Mouse (Mus musculus) embryonic facial prominence, embryonic 15.5 days (tissue): ENCODE results near the gene Gm14569. TPM values are rescaled to one million over a fixed set of nuclear protein-coding genes. Genes with fewer than 3 reads are reported as not detected.

Experiments used
- ATAC-seq: fragments of 200-750 bp; cut with Nextera tagmentation; 2 replicates; pipeline ENCODE4 v1.8.0; 2017; ENCODE audit warnings: low read depth, moderate TSS enrichment; ENCODE audit not compliant: insufficient number of reproducible peaks, low FRiP score, low TSS enrichment
- H3K27ac ChIP-seq: fragments of 300-500 bp; sonication (generic); replicated peaks from 2 replicates; pipeline ENCODE4 v1.5.1; 2015; ENCODE audit warnings: mild to moderate bottlenecking, inconsistent platforms
- H3K27me3 ChIP-seq: fragments of 300-500 bp; sonication (generic); 2 replicates; pipeline ENCODE4 v1.6.1; 2015; ENCODE audit warnings: inconsistent platforms
- H3K36me3 ChIP-seq: fragments of 300-500 bp; sonication (generic); 2 replicates; pipeline ENCODE4 v1.6.1; 2015; ENCODE audit warnings: mild to moderate bottlenecking, inconsistent platforms
- H3K4me1 ChIP-seq: fragments of 300-500 bp; sonication (generic); 2 replicates; pipeline ENCODE4 v1.6.1; 2015; ENCODE audit warnings: inconsistent platforms
- H3K4me2 ChIP-seq: fragments of 300-500 bp; sonication (generic); replicated peaks from 2 replicates; pipeline ENCODE4 v1.6.1; 2015; ENCODE audit warnings: mild to moderate bottlenecking, inconsistent platforms
- H3K4me3 ChIP-seq: fragments of 300-500 bp; sonication (generic); replicated peaks from 2 replicates; pipeline ENCODE4 v1.5.1; 2015; ENCODE audit warnings: mild to moderate bottlenecking, inconsistent platforms
- H3K9ac ChIP-seq: fragments of 300-500 bp; sonication (generic); 2 replicates; pipeline ENCODE4 v1.6.1; 2015; ENCODE audit warnings: inconsistent platforms
- H3K9me3 ChIP-seq: fragments of 300-500 bp; sonication (generic); replicated peaks from 2 replicates; pipeline ENCODE4 v1.6.1; 2016; ENCODE audit warnings: inconsistent platforms
- WGBS: fragments of 180-500 bp; shearing (Covaris S2); methylation state at CpG from one replicate; pipeline ENCODE4 v1.1.7; 2015; 5-methylcytosine and 5-hydroxymethylcytosine counted together
- polyA plus RNA-seq: library from polyadenylated mRNA; unstranded; fragments of >200 nt; fragmentation: Nextera tagmentation; extraction: Ambion mirVana; gene quantifications from 2 replicates; pipeline ENCODE4 v1.2.1, GENCODE M21; 2015

The Gm14569 gene
- not detected in 2 replicates for polyA plus RNA-seq

DNA sequence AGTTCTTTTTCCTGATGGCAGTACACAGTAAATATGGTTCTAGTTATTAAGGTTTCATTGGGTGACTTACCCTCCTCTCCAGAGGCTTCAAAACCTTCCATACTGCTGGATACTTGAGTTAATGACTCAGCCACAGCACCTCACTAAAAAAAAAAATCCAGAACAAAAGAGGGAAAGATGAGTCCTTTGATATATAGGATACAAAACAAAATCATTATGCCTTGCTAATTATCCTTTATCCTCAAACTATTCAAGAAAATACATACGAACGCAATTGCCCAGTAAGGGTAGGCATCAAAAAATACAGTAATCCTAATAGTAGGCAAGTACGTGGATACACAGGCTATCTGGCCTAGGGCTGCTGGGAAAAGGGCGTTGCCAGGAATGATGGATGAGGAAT is at the start of gene Gm14569:
Gm14569 (minus strand) TSS at position 101 of the 400 bp plus-strand sequence.
- Histone ChIP-seq H3K27me3 (no peaks in the 10 kb centered on the region; the same call in 1 of the 2 replicates), H3K9me3 (no peaks in the 10 kb centered on the region), H3K27ac (no peak within 1 kb of the TSS), H3K36me3 (no peaks in the 10 kb centered on the region), H3K4me3 (no peak within 1 kb of the TSS), H3K4me1 (no peaks in the 10 kb centered on the region), H3K4me2 (no peak within 1 kb of the TSS), H3K9ac (no peak within 1 kb of the TSS)
- ATAC-seq, result no peak
- 89% methylated on average over 4 of the region's 4 CpGs for WGBS

- H3K27me3 ChIP-seq, result no peaks in the 10 kb centered on the region
- H3K4me2 ChIP-seq, result no peak overlapping the region
- no peak overlapping the region for H3K9ac ChIP-seq
- H3K4me3 ChIP-seq, result no peak overlapping the region
- WGBS, result 12% methylated on average over 4 of the region's 4 CpGs
- no peak overlapping the region for H3K27ac ChIP-seq
- H3K36me3 ChIP-seq, result no peaks in the 10 kb centered on the region
- ATAC-seq, result no peak
- H3K4me1 ChIP-seq, result no peaks in the 10 kb centered on the region
- H3K9me3 ChIP-seq, result no peaks in the 10 kb centered on the region
Observed at GRCm38 (mm10) chrX:36534514-36534913, 42.9 kb upstream of the Gm14569 start.

DNA sequence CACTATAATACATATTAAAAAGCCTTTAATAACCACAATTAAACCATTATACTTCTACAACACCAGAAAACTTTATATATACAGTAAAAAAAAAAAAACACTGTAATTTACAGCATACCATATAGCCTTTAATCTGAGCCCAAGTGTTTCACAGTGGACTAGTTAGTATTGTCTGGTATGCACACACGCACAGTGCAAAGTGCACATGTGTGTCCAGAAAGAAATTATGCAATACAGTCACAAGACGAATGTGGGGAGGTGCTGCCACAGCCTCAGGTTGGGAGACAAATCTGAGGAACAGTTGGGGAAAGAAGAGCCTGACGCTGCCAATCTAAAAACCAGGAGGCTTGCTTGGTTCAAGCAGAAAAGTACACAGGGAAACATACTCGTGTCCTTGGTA is 42.1 kb upstream of the Gm14569 start:
- no peak overlapping the region for H3K4me3 ChIP-seq
- H3K4me1 ChIP-seq, result no peaks in the 10 kb centered on the region
- H3K9ac ChIP-seq, result no peak overlapping the region
- WGBS, result 73% methylated on average over 4 of the region's 4 CpGs
- no peak overlapping the region for H3K4me2 ChIP-seq
- ATAC-seq, result no peak
- no peak overlapping the region for H3K27ac ChIP-seq
- H3K9me3 ChIP-seq, result no peaks in the 10 kb centered on the region
- no peaks in the 10 kb centered on the region for H3K36me3 ChIP-seq
- no peaks in the 10 kb centered on the region for H3K27me3 ChIP-seq

GRCm38 (mm10) chrX:36530251-36530650 is 38.6 kb upstream of the Gm14569 start:
- Histone ChIP-seq H3K9ac (no peak overlapping the region), H3K4me1 (no peaks in the 10 kb centered on the region), H3K36me3 (no peaks in the 10 kb centered on the region), H3K27me3 (no peaks in the 10 kb centered on the region), H3K4me3 (no peak overlapping the region), H3K9me3 (no peaks in the 10 kb centered on the region), H3K27ac (no peak overlapping the region), H3K4me2 (no peak overlapping the region)
- WGBS, result 73% methylated on average over 5 of the region's 5 CpGs
- ATAC-seq, result no peak

DNA sequence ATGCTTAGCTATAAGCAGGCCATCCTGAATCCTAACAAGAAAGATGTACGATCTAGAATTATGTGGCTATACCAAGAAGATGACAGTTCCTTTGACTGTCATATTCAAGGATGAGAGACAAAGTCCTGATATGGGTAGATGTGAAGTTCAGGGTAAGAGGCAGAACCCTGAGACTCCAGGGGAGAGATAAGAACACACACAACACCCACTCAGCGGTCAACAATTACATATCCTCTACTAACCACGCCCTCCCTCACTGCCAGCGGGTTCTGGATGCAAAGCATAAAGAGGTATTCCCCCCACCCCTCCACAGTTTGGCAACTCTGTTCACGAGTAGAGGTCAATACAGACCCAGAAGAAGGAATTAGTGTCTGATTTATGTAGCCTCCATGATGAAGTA is 32.1 kb upstream of the Gm14569 start:
- H3K27me3 ChIP-seq, result no peaks in the 10 kb centered on the region
- H3K4me1 ChIP-seq, result no peaks in the 10 kb centered on the region
- H3K9ac ChIP-seq, result no peak overlapping the region
- H3K4me2 ChIP-seq, result no peak overlapping the region
- H3K9me3 ChIP-seq, result no peaks in the 10 kb centered on the region
- 69% methylated on average over 5 of the region's 5 CpGs for WGBS
- no peak overlapping the region for H3K4me3 ChIP-seq
- no peak overlapping the region for H3K27ac ChIP-seq
- ATAC-seq, result no peak
- no peaks in the 10 kb centered on the region for H3K36me3 ChIP-seq

DNA sequence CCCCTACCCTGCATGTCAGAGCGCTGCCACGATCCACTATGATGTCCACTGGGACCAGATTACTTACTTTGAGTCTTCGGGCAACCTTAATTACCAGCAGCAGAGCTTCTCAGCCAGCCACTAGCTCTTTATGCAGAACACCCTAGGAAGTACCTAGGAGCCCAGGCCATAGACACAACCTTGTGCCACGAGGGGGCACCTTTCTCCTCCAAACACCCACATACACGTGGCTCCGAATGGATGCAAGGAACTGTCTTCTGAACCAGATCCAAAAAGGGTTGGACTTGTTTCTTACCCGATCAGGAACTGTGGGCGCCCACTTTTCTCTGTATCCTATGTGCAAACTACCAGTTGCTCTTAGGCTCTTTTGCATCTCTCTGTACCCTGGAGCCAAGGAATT is 22.1 kb upstream of the Gm14569 start:
- 41% methylated on average over 8 of the region's 8 CpGs for WGBS

DNA sequence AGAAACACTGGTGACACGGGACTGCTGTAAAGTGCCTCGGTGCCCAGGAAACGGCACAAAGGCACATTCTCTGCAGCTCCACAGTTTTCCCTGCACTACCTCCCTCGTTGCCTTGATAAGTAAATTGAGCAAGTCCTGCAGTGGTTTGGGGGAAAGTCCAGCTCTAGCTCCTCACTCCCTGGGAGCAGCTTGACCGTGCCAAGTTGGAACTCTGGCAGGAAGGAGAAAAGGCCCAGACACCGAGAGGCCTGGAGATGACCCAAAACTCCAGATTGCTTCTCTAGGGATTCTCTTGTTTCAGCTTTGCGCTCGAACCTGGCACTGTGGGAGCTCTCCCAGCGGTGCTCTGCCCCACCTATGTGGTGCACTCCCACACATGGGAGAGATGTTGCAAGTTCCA is 21.6 kb upstream of the Gm14569 start:
- Histone ChIP-seq H3K4me2 (no peak overlapping the region), H3K9ac (no peak overlapping the region), H3K4me1 (no peaks in the 10 kb centered on the region), H3K36me3 (no peaks in the 10 kb centered on the region), H3K27me3 (no peaks in the 10 kb centered on the region), H3K4me3 (no peak overlapping the region), H3K9me3 (no peaks in the 10 kb centered on the region), H3K27ac (no peak overlapping the region)
- no peak for ATAC-seq
- 62% methylated on average over 9 of the region's 9 CpGs for WGBS

More for the DNA sequence above, 22.1 kb upstream of the Gm14569 start:
- no peak for ATAC-seq
- Histone ChIP-seq H3K4me1 (no peaks in the 10 kb centered on the region), H3K9me3 (no peaks in the 10 kb centered on the region), H3K27ac (no peak overlapping the region), H3K36me3 (no peaks in the 10 kb centered on the region), H3K4me3 (no peak overlapping the region), H3K9ac (no peak overlapping the region), H3K4me2 (no peak overlapping the region), H3K27me3 (no peaks in the 10 kb centered on the region)

GRCm38 (mm10) chrX:36506863-36507262 is 15.2 kb upstream of the Gm14569 start:
- no peaks in the 10 kb centered on the region for H3K27me3 ChIP-seq
- WGBS, result 41% methylated on average over 6 of the region's 6 CpGs
- no peak overlapping the region for H3K4me3 ChIP-seq
- no peaks in the 10 kb centered on the region for H3K36me3 ChIP-seq
- no peak overlapping the region for H3K4me2 ChIP-seq
- no peak for ATAC-seq
- H3K9me3 ChIP-seq, result no peaks in the 10 kb centered on the region
- no peak overlapping the region for H3K9ac ChIP-seq
- H3K4me1 ChIP-seq, result no peaks in the 10 kb centered on the region
- H3K27ac ChIP-seq, result no peak overlapping the region

- no peaks in the 10 kb centered on the region for H3K9me3 ChIP-seq
- no peak overlapping the region for H3K4me3 ChIP-seq
- H3K27ac ChIP-seq, result no peak overlapping the region
- H3K4me1 ChIP-seq, result no peaks in the 10 kb centered on the region
- no peak overlapping the region for H3K4me2 ChIP-seq
- WGBS, result 28% methylated on average over 3 of the region's 3 CpGs
- H3K9ac ChIP-seq, result no peak overlapping the region
- no peak for ATAC-seq
- no peaks in the 10 kb centered on the region; the same call in 1 of the 2 replicates for H3K27me3 ChIP-seq
- no peaks in the 10 kb centered on the region for H3K36me3 ChIP-seq
Observed at GRCm38 (mm10) chrX:36489506-36489905, 2.1 kb downstream of the Gm14569 start.

GRCm38 (mm10) chrX:36487996-36488395 is 3.6 kb downstream of the Gm14569 start:
- Histone ChIP-seq H3K9ac (no peak overlapping the region), H3K4me3 (no peak overlapping the region), H3K4me1 (no peaks in the 10 kb centered on the region), H3K9me3 (no peaks in the 10 kb centered on the region), H3K27ac (no peak overlapping the region), H3K4me2 (no peak overlapping the region), H3K27me3 (no peaks in the 10 kb centered on the region; the same call in 1 of the 2 replicates), H3K36me3 (no peaks in the 10 kb centered on the region)
- ATAC-seq, result no peak
- 41% methylated on average over 7 of the region's 7 CpGs for WGBS

DNA sequence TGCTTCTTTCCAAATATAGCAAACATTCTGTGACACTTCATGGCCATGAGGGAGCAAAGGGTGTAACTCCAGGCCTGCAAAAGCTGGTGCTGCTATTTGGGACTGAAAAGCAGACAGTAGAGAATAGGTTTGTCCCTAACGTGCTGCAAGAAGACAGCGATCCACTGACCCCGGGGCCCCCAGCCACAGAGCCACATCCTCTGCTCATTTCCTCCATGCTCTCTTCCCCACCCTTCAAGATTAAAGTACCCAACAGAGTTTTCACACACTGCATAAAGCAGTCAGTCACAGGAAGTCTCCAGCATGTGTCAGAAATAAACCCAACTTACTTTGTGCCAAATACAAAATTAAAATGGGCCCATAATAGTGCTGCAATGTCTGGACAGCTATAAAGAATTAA is 16.8 kb downstream of the Gm14569 start:
- Histone ChIP-seq H3K36me3 (no peaks in the 10 kb centered on the region), H3K4me3 (no peak overlapping the region), H3K4me2 (no peak overlapping the region), H3K9me3 (no peaks in the 10 kb centered on the region), H3K9ac (no peak overlapping the region), H3K4me1 (no peaks in the 10 kb centered on the region), H3K27me3 (no peaks in the 10 kb centered on the region), H3K27ac (no peak overlapping the region)
- no peak for ATAC-seq
- 73% methylated on average over 3 of the region's 3 CpGs for WGBS

DNA sequence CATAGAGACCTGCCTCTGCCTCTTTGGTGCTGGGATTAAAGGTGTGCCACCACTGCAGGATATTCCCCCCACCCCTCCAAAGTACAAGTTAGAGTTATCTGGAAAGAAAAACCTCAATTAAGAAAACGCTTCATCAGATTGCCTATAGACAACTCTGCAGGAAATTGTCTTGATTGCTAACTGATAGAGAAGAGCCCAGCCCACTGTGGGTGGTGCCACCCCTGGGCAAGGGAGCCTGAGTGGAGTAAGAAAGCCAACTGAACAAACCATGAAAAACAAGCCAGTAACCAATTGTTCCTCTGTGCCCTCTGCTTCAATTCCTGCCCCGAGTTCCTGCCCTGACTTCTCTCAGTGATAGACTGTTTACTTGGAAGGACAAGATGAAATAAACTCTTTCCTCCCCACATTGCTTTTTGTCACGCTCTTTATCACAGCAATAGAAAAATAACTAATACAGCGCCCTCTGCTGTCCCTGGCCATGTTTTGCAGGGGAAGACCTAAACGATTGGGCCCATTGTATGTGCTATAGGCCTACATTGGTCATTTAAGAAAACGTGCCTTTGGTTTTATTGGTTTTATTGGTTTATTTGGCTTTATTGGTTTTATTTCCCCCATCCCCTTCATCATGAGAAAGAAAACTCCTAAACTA is 17.4 kb downstream of the Gm14569 start:
- Histone ChIP-seq H3K4me3 (no peak overlapping the region), H3K36me3 (no peaks in the 10 kb centered on the region), H3K4me1 (no peaks in the 10 kb centered on the region), H3K9ac (no peak overlapping the region), H3K9me3 (no peaks in the 10 kb centered on the region), H3K27me3 (no peaks in the 10 kb centered on the region), H3K4me2 (no peak overlapping the region), H3K27ac (no peak overlapping the region)
- WGBS, result 54% methylated on average over 6 of the region's 6 CpGs
- no peak for ATAC-seq
